ENCODE assay signal across 10 mouse cellular contexts in genomic region chr4:120163242-120163641, GRCm38 (mm10). TPM values are rescaled to one million over a fixed set of nuclear protein-coding genes. Genes with fewer than 3 reads are reported as not detected.
DNase-seq lines count a peak whose midpoint lies in the region; ATAC-seq lines count a peak whose summit lies in the region.
"Had no signal": no experiment of that assay in that cellular context is flagged by ENCODE, and none has a peak within 500 bp of the region (broad histone marks: within the 10 kb centered on the region; RNA-seq: fewer than 3 reads in every experiment).

No protein-coding gene starts in this region.

- peak; percentile 69; the same call in 1 of the 2 replicates for ATAC-seq in neural tube, embryonic 14.5 days (ENCODE audit: low read depth)
- no peak for ATAC-seq in neural tube, embryonic 15.5 days (ENCODE audit: low FRiP score)
- no peak for ATAC-seq in intestine, embryonic 16.5 days
- ATAC-seq in midbrain, embryonic 14.5 days (ENCODE audit: low FRiP score, low TSS enrichment): no peak

- H3K36me3 ChIP-seq in heart, embryonic 10.5 days: no peaks in the 10 kb centered on the region
- H3K36me3 ChIP-seq in neural tube, embryonic 14.5 days (ENCODE audit: control insufficient read depth, insufficient read depth, low read length): no peaks in the 10 kb centered on the region
- H3K36me3 ChIP-seq in neural tube, embryonic 15.5 days: no peaks in the 10 kb centered on the region
- H3K36me3 ChIP-seq in intestine, embryonic 16.5 days (ENCODE audit: control insufficient read depth, insufficient read depth, low read length): no peaks in the 10 kb centered on the region
- no peaks in the 10 kb centered on the region for H3K36me3 ChIP-seq in midbrain, embryonic 14.5 days (ENCODE audit: control insufficient read depth, insufficient read depth, low read length)

- WGBS in heart, embryonic 10.5 days: 49% methylated on average over 11 of the region's 11 CpGs
- 50% methylated on average over 11 of the region's 11 CpGs for WGBS in neural tube, embryonic 14.5 days
- WGBS in neural tube, embryonic 15.5 days: 69% methylated on average over 11 of the region's 11 CpGs
- 43% methylated on average over 11 of the region's 11 CpGs for WGBS in intestine, embryonic 16.5 days
- WGBS in midbrain, embryonic 14.5 days: 55% methylated on average over 11 of the region's 11 CpGs

- H3K4me1 ChIP-seq in heart, embryonic 10.5 days: peaks cover 32% of the 10 kb centered on the region
- H3K4me1 ChIP-seq in neural tube, embryonic 14.5 days (ENCODE audit: control insufficient read depth, insufficient read depth, low read length): 0 out of 2 replicates have a peak, but pooled peaks cover 2% of the 10 kb centered on the region
- peaks cover 15% of the 10 kb centered on the region for H3K4me1 ChIP-seq in neural tube, embryonic 15.5 days
- peaks cover 52% of the 10 kb centered on the region for H3K4me1 ChIP-seq in intestine, embryonic 16.5 days (ENCODE audit: control insufficient read depth, insufficient read depth, low read length)
- H3K4me1 ChIP-seq in midbrain, embryonic 14.5 days (ENCODE audit: control insufficient read depth, insufficient read depth, low read length): no peaks in the 10 kb centered on the region

- no peaks in the 10 kb centered on the region for H3K9me3 ChIP-seq in heart, embryonic 10.5 days
- H3K9me3 ChIP-seq in neural tube, embryonic 14.5 days (ENCODE audit: control insufficient read depth, low read length): no peaks in the 10 kb centered on the region
- H3K9me3 ChIP-seq in neural tube, embryonic 15.5 days (replicated peaks): no peaks in the 10 kb centered on the region
- no peaks in the 10 kb centered on the region for H3K9me3 ChIP-seq in intestine, embryonic 16.5 days (ENCODE audit: control insufficient read depth, low read length)
- H3K9me3 ChIP-seq in midbrain, embryonic 14.5 days (ENCODE audit: control insufficient read depth, low read length): no peaks in the 10 kb centered on the region

- H3K27me3 ChIP-seq in heart, embryonic 10.5 days (ENCODE audit: insufficient read depth, poor library complexity, severe bottlenecking): peaks cover 55% of the 10 kb centered on the region
- no peaks in the 10 kb centered on the region for H3K27me3 ChIP-seq in neural tube, embryonic 14.5 days (ENCODE audit: control insufficient read depth, insufficient read depth, low read length)
- H3K27me3 ChIP-seq in neural tube, embryonic 15.5 days (replicated peaks): peaks cover 5% of the 10 kb centered on the region; the same call in 1 of the 2 replicates
- no peaks in the 10 kb centered on the region for H3K27me3 ChIP-seq in intestine, embryonic 16.5 days (replicated peaks; ENCODE audit: control insufficient read depth, insufficient read depth, low read length)
- H3K27me3 ChIP-seq in midbrain, embryonic 14.5 days (ENCODE audit: control insufficient read depth, insufficient read depth, low read length): no peaks in the 10 kb centered on the region

- no peak overlapping the region for H3K4me2 ChIP-seq in neural tube, embryonic 14.5 days (ENCODE audit: low read depth, low read length)
- no peak overlapping the region for H3K4me2 ChIP-seq in neural tube, embryonic 15.5 days
- H3K4me2 ChIP-seq in intestine, embryonic 16.5 days (ENCODE audit: low read depth, low read length): peak overlapping the region; percentile 58
- H3K4me2 ChIP-seq in midbrain, embryonic 14.5 days (ENCODE audit: low read length): no peak overlapping the region

- peak; percentile 59 to 68 for DNase-seq in heart, adult 18-20 months
- no peak for DNase-seq in heart, embryonic 10.5 days (ENCODE audit: low spot score)
- DNase-seq in midbrain, embryonic 14.5 days: peak; percentile 49
- no peak for DNase-seq in retina, postnatal 1 day
- DNase-seq in B cell, adult 2 months: no peak

- no peak overlapping the region for H3K27ac ChIP-seq in heart, embryonic 10.5 days
- H3K27ac ChIP-seq in neural tube, embryonic 14.5 days (ENCODE audit: low read depth, low read length): no peak overlapping the region
- H3K27ac ChIP-seq in neural tube, embryonic 15.5 days (replicated peaks): no peak overlapping the region
- peak overlapping the region; percentile 41; the same call in 1 of the 2 replicates for H3K27ac ChIP-seq in intestine, embryonic 16.5 days (ENCODE audit: low read length)
- no peak overlapping the region for H3K27ac ChIP-seq in midbrain, embryonic 14.5 days (replicated peaks; ENCODE audit: low read depth, low read length)
- H3K27ac ChIP-seq: liver, embryonic 14.5 days had no signal

- no peak overlapping the region for H3K9ac ChIP-seq in neural tube, embryonic 14.5 days (replicated peaks; ENCODE audit: low read depth, low read length)
- no peak overlapping the region for H3K9ac ChIP-seq in neural tube, embryonic 15.5 days (replicated peaks)
- peak overlapping the region; percentile 51 for H3K9ac ChIP-seq in intestine, embryonic 16.5 days (ENCODE audit: low read depth, low read length)
- H3K9ac ChIP-seq in midbrain, embryonic 14.5 days (replicated peaks; ENCODE audit: low read length): no peak overlapping the region
- H3K9ac ChIP-seq: liver, embryonic 14.5 days had no signal

- no peak overlapping the region for H3K4me3 ChIP-seq in heart, embryonic 10.5 days
- no peak overlapping the region for H3K4me3 ChIP-seq in neural tube, embryonic 14.5 days (ENCODE audit: low read depth, low read length)
- no peak overlapping the region for H3K4me3 ChIP-seq in neural tube, embryonic 15.5 days (replicated peaks)
- H3K4me3 ChIP-seq in intestine, embryonic 16.5 days (ENCODE audit: low read length): no peak overlapping the region; the same call in 1 of the 2 replicates
- H3K4me3 ChIP-seq in midbrain, embryonic 14.5 days (replicated peaks; ENCODE audit: low read depth, low read length): no peak overlapping the region

RNA-seq across cellular contexts. Expression of gene Edn2, which starts 2.2 kb away (rescaled TPM):
- not detected for total RNA-seq in heart, adult 18-20 months (2021)
- 0.46 and 0.60 TPM in 2 replicates for polyA plus RNA-seq in heart, embryonic 10.5 days (2016; fragmentation: Nextera tagmentation; extraction: Ambion mirVana)
- 0.32 TPM in 1 of 2 replicates, not detected in the other for polyA plus RNA-seq in neural tube, embryonic 14.5 days (2014; fragmentation: Nextera tagmentation; extraction: Ambion mirVana)
- polyA plus RNA-seq in neural tube, embryonic 15.5 days (2015; fragmentation: Nextera tagmentation; extraction: Ambion mirVana): 0.14 and 1.3 TPM in 2 replicates
- 5.3 and 5.8 TPM in 2 replicates for polyA plus RNA-seq in intestine, embryonic 16.5 days (2015; fragmentation: Nextera tagmentation; extraction: Ambion mirVana)
- polyA plus RNA-seq in midbrain, embryonic 14.5 days (2014; fragmentation: Nextera tagmentation; extraction: Ambion mirVana): 0.18 TPM in 1 of 2 replicates, not detected in the other
- total RNA-seq: CH12.LX had no signal

Comparison
In these comparisons a context has a peak if more than half of its experiments do, and no peak if none do; other contexts are left out.
1. DNase-seq: peak in heart, adult 18-20 months (2 of 2) and midbrain, embryonic 14.5 days (single experiment); none in heart, embryonic 10.5 days (single experiment), retina, postnatal 1 day (single experiment) and B cell, adult 2 months (0 of 2).